Mouse (Mus musculus) lung, adult 2 months (tissue): ENCODE measurements around the gene BC048671. TPM values are rescaled to one million over a fixed set of nuclear protein-coding genes. Genes with fewer than 3 reads are reported as not detected.

Source experiments
- DNase-seq: peaks from one replicate; pipeline ENCODE4 v3.0.0; 2022
- H3K4me1 ChIP-seq: fragments of 200-500 bp; 2 replicates; pipeline ENCODE4 v1.6.1; 2011; ENCODE audit warnings: low read length; ENCODE audit not compliant: control insufficient read depth, insufficient read depth
- H3K4me3 ChIP-seq: fragments of 200-500 bp; replicated peaks from 2 replicates; pipeline ENCODE3; 2011; ENCODE audit warnings: low read depth, mild to moderate bottlenecking, control low read depth, low read length; ENCODE audit errors: extremely low read depth
- CTCF ChIP-seq: fragments of 200-500 bp; IDR thresholded peaks from 2 replicates; pipeline ENCODE4 v1.5.1; 2011; ENCODE audit warnings: mild to moderate bottlenecking, low read length, control low read depth; ENCODE audit not compliant: insufficient read depth
- POLR2A ChIP-seq: fragments of 200-500 bp; IDR thresholded peaks from 2 replicates; pipeline ENCODE4 v1.6.1; 2011; ENCODE audit warnings: low read depth, mild to moderate bottlenecking, control low read depth, low read length, borderline replicate concordance; ENCODE audit errors: extremely low read depth
- WGBS: fragments of 180-500 bp; shearing (Covaris S2); methylation state at CpG from one replicate; pipeline ENCODE4 v1.1.7; 2018; 5-methylcytosine and 5-hydroxymethylcytosine counted together
- polyA plus RNA-seq: library from polyadenylated mRNA; depleted of rRNA; stranded (reverse); fragments of >200 nt; gene quantifications from 2 replicates; pipeline ENCODE4 v1.2.3, GENCODE M21; 2012; rRNA removed

Gene BC048671
- polyA plus RNA-seq, 1 experiment = not detected

DNA sequence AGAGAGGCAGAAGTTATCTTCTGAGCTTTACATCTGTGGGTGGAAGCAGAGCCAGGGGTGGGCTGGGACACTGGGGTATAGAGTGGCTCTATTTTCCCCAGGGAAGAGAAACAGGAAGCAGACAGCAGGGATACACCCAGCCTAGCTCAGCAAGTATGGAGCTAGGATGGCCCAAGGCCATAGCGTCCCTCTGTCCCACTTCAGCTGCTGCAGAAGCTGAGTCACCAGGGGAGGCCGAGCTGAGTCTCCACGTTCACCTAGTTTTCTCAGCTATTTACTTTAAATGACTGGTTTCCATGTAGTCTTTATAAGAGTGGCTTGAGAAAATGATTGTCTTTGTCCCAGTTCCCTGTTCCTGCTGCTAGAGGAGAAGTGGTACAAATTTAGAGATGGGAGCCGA, 47.5 kb downstream of the BC048671 start:
- Histone ChIP-seq H3K4me3 (no peak overlapping the region), H3K4me1 (no peaks in the 10 kb centered on the region)
- no peak for DNase-seq
- TF ChIP-seq CTCF (no peak), POLR2A (no peak)
- 48% methylated on average over 4 of the region's 4 CpGs for WGBS

GRCm38 (mm10) chr6:90350011-90350410, 49.0 kb downstream of the BC048671 start:
- TF ChIP-seq CTCF (no peak), POLR2A (no peak)
- WGBS = 71% methylated on average over 2 of the region's 2 CpGs
- H3K4me1 ChIP-seq = no peaks in the 10 kb centered on the region

More at GRCm38 (mm10) chr6:90350011-90350410, 49.0 kb downstream of the BC048671 start:
- no peak overlapping the region for H3K4me3 ChIP-seq
- no peak for DNase-seq

Other genes starting within 250 kb of the BC048671 start
- not detected in 2 replicates for gene Vmn1r49, start 222.7 kb upstream of the BC048671 start, polyA plus RNA-seq
- gene Vmn1r50, start 199.8 kb upstream of the BC048671 start, polyA plus RNA-seq = not detected in 2 replicates
- gene Vmn1r51, start 178.6 kb upstream of the BC048671 start, polyA plus RNA-seq = not detected in 2 replicates
- gene Vmn1r52, start 126.4 kb upstream of the BC048671 start, polyA plus RNA-seq = not detected in 2 replicates
- gene V1ra8, start 98.4 kb upstream of the BC048671 start, polyA plus RNA-seq = not detected in 2 replicates
- gene Vmn1r53, start 76.8 kb upstream of the BC048671 start, polyA plus RNA-seq = 0.10 and 0.34 TPM in 2 replicates
- gene Vmn1r54, start 54.9 kb upstream of the BC048671 start, polyA plus RNA-seq = not detected in 2 replicates
- gene Chst13, start 24.0 kb downstream of the BC048671 start, polyA plus RNA-seq = 0.28 and 0.53 TPM in 2 replicates
- gene Uroc1, start 32.1 kb downstream of the BC048671 start, polyA plus RNA-seq = 0.08 and 0.12 TPM in 2 replicates
- gene Zxdc, start 68.3 kb downstream of the BC048671 start, polyA plus RNA-seq = 20.3 and 37.6 TPM in 2 replicates
- gene Cfap100, start 127.6 kb downstream of the BC048671 start, polyA plus RNA-seq = 5.6 and 8.0 TPM in 2 replicates
- 55.7 and 145 TPM in 2 replicates for gene Klf15, start 161.4 kb downstream of the BC048671 start, polyA plus RNA-seq
- gene Aldh1l1, start 185.2 kb downstream of the BC048671 start, polyA plus RNA-seq = 14.7 and 17.9 TPM in 2 replicates